Mouse (Mus musculus): Measurements from ENCODE around the gene Tsen34. TPM values are rescaled to one million over a fixed set of nuclear protein-coding genes. Genes with fewer than 3 reads are reported as not detected.

Tsen34 gene
- total and polyA plus RNA-seq, 2 experiments from 2014 or later = 170 to 303 TPM

- ATAC-seq (ENCODE audit: insufficient read depth, low read depth) (no peak), DNase-seq (ENCODE audit: low spot score) (no peak)
- no peaks in the 10 kb centered on the region for H3K27me3 ChIP-seq (ENCODE audit: control insufficient read depth, insufficient read depth, low read length)
- no peaks in the 10 kb centered on the region for H3K4me1 ChIP-seq (ENCODE audit: control insufficient read depth, insufficient read depth)
- no peak overlapping the region for H3K4me2 ChIP-seq (ENCODE audit: low read depth, low read length)
- 81% methylated on average over 12 of the region's 12 CpGs for WGBS
- H3K27ac ChIP-seq (ENCODE audit: low read depth) = no peak overlapping the region
- no peak overlapping the region for H3K9ac ChIP-seq (replicated peaks; ENCODE audit: low read depth, low read length)
- peaks cover 10% of the 10 kb centered on the region; the same call in 1 of the 2 replicates for H3K36me3 ChIP-seq (replicated peaks; ENCODE audit: control insufficient read depth, insufficient read depth, low read length)
- TF ChIP-seq CTCF (IDR thresholded peaks at IDR 0.05; ENCODE audit: low read depth) (no peak), EP300 (IDR thresholded peaks at IDR 0.05; ENCODE audit: low read depth) (no peak)
- no peaks in the 10 kb centered on the region for H3K9me3 ChIP-seq (replicated peaks; ENCODE audit: control insufficient read depth, low read length)
- H3K4me3 ChIP-seq (ENCODE audit: low read depth, low read length) = no peak overlapping the region
Observed at GRCm38 (mm10) chr7:3676371-3676770, 16.3 kb upstream of the Tsen34 start.

GRCm38 (mm10) chr7:3677342-3677741 lies 15.3 kb upstream of the Tsen34 start, which contains the start of gene Tmc4:
Tmc4 (minus strand) TSS chr7:3677553.
- TF ChIP-seq EP300 (IDR thresholded peaks at IDR 0.05; ENCODE audit: low read depth) (no peak), CTCF (IDR thresholded peaks at IDR 0.05; ENCODE audit: low read depth) (no peak)
- H3K4me2 ChIP-seq (ENCODE audit: low read depth, low read length) = no peak within 1 kb of the TSS
- WGBS = 55% methylated on average over 9 of the region's 9 CpGs
- H3K27me3 ChIP-seq (ENCODE audit: control insufficient read depth, insufficient read depth, low read length) = no peaks in the 10 kb centered on the region
- H3K9me3 ChIP-seq (replicated peaks; ENCODE audit: control insufficient read depth, low read length) = no peaks in the 10 kb centered on the region
- DNase-seq (ENCODE audit: low spot score) (no peak), ATAC-seq (ENCODE audit: insufficient read depth, low read depth) (no peak)
- H3K9ac ChIP-seq (replicated peaks; ENCODE audit: low read depth, low read length) = no peak within 1 kb of the TSS
- H3K36me3 ChIP-seq (replicated peaks; ENCODE audit: control insufficient read depth, insufficient read depth, low read length) = peaks cover 10% of the 10 kb centered on the region; the same call in 1 of the 2 replicates
- no peak within 1 kb of the TSS for H3K4me3 ChIP-seq (ENCODE audit: low read depth, low read length)
- H3K4me1 ChIP-seq (ENCODE audit: control insufficient read depth, insufficient read depth) = no peaks in the 10 kb centered on the region
- H3K27ac ChIP-seq (ENCODE audit: low read depth) = no peak within 1 kb of the TSS

GRCm38 (mm10) chr7:3683908-3684550 lies 8.6 kb upstream of the Tsen34 start:
- Histone ChIP-seq H3K9me3 (replicated peaks; ENCODE audit: control insufficient read depth, low read length) (no peaks in the 10 kb centered on the region), H3K36me3 (replicated peaks; ENCODE audit: control insufficient read depth, insufficient read depth, low read length) (peaks cover 28% of the 10 kb centered on the region), H3K4me3 (ENCODE audit: low read depth, low read length) (no peak overlapping the region), H3K27ac (ENCODE audit: low read depth) (no peak overlapping the region), H3K27me3 (ENCODE audit: control insufficient read depth, insufficient read depth, low read length) (no peaks in the 10 kb centered on the region), H3K4me2 (ENCODE audit: low read depth, low read length) (no peak overlapping the region), H3K4me1 (ENCODE audit: control insufficient read depth, insufficient read depth) (no peaks in the 10 kb centered on the region), H3K9ac (replicated peaks; ENCODE audit: low read depth, low read length) (no peak overlapping the region)
- TF ChIP-seq CTCF (IDR thresholded peaks at IDR 0.05; ENCODE audit: low read depth) (no peak), EP300 (IDR thresholded peaks at IDR 0.05; ENCODE audit: low read depth) (no peak)
- 88% methylated on average over 10 of the region's 10 CpGs for WGBS
- DNase-seq (ENCODE audit: low spot score) = no peak
- no peak for ATAC-seq (ENCODE audit: insufficient read depth, low read depth)

GRCm38 (mm10) chr7:3684698-3685097 lies 8.0 kb upstream of the Tsen34 start:
- no peak for ATAC-seq (ENCODE audit: insufficient read depth, low read depth)
- TF ChIP-seq EP300 (IDR thresholded peaks at IDR 0.05; ENCODE audit: low read depth) (no peak), CTCF (IDR thresholded peaks at IDR 0.05; ENCODE audit: low read depth) (no peak)

GRCm38 (mm10) chr7:3685400-3686187 lies 7.1 kb upstream of the Tsen34 start:
- DNase-seq (ENCODE audit: low spot score) = no peak
- no peak for TF ChIP-seq CTCF (IDR thresholded peaks at IDR 0.05; ENCODE audit: low read depth)
- TF ChIP-seq EP300 (IDR thresholded peaks at IDR 0.05; ENCODE audit: low read depth) = no peak
- 86% methylated on average over 31 of the region's 31 CpGs for WGBS
- no peak overlapping the region for H3K4me2 ChIP-seq (ENCODE audit: low read depth, low read length)
- H3K27me3 ChIP-seq (ENCODE audit: control insufficient read depth, insufficient read depth, low read length) = no peaks in the 10 kb centered on the region
- H3K27ac ChIP-seq (ENCODE audit: low read depth) = no peak overlapping the region
- no peaks in the 10 kb centered on the region for H3K4me1 ChIP-seq (ENCODE audit: control insufficient read depth, insufficient read depth)
- ATAC-seq (ENCODE audit: insufficient read depth, low read depth) = no peak
- H3K4me3 ChIP-seq (ENCODE audit: low read depth, low read length) = no peak overlapping the region
- no peaks in the 10 kb centered on the region for H3K9me3 ChIP-seq (replicated peaks; ENCODE audit: control insufficient read depth, low read length)
- H3K36me3 ChIP-seq (replicated peaks; ENCODE audit: control insufficient read depth, insufficient read depth, low read length) = peaks cover 25% of the 10 kb centered on the region
- H3K9ac ChIP-seq (replicated peaks; ENCODE audit: low read depth, low read length) = no peak overlapping the region

More at GRCm38 (mm10) chr7:3684698-3685097, 8.0 kb upstream of the Tsen34 start:
- Histone ChIP-seq H3K9ac (replicated peaks; ENCODE audit: low read depth, low read length) (no peak overlapping the region), H3K36me3 (replicated peaks; ENCODE audit: control insufficient read depth, insufficient read depth, low read length) (peaks cover 28% of the 10 kb centered on the region), H3K9me3 (replicated peaks; ENCODE audit: control insufficient read depth, low read length) (no peaks in the 10 kb centered on the region), H3K4me3 (ENCODE audit: low read depth, low read length) (no peak overlapping the region), H3K4me2 (ENCODE audit: low read depth, low read length) (no peak overlapping the region), H3K27ac (ENCODE audit: low read depth) (no peak overlapping the region), H3K4me1 (ENCODE audit: control insufficient read depth, insufficient read depth) (no peaks in the 10 kb centered on the region), H3K27me3 (ENCODE audit: control insufficient read depth, insufficient read depth, low read length) (no peaks in the 10 kb centered on the region)
- 89% methylated on average over 8 of the region's 8 CpGs for WGBS
- no peak for DNase-seq (ENCODE audit: low spot score)
